Mouse (Mus musculus): ENCODE data around the gene Prrt1. TPM values are rescaled to one million over a fixed set of nuclear protein-coding genes. Genes with fewer than 3 reads are reported as not detected.

Prrt1 gene
- polyA plus RNA-seq (2015; fragmentation: Nextera tagmentation; extraction: Ambion mirVana), result 1.0 and 1.1 TPM in 2 replicates

DNA sequence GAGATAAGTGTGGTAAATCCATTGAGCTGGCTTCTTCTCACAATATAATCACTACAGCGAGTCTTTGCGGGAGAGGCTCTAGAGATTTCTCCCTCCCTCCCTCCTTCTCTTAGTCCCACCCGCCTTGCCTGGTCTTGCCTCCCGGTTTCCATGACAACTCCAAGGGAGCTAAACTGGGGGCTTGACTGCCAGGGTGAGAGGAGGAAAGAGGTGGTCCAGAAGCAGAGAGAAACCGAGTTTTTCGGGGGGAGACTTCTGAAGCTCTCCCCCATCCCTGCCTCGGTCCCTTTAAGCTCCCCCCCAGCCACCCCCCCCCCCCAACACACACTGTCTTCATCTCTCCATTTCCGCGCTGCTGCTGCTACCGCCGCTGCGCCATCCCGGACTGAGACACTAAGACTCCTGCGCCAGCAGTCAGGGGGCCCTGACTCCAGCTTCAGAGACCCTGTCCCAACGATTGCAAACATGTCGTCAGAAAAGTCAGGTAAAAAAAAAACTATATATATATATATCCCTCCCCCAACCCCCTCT is at the start of gene Prrt1:
TSS of gene Prrt1 (plus strand) at position 313 of the 531 bp plus-strand sequence.

DNA sequence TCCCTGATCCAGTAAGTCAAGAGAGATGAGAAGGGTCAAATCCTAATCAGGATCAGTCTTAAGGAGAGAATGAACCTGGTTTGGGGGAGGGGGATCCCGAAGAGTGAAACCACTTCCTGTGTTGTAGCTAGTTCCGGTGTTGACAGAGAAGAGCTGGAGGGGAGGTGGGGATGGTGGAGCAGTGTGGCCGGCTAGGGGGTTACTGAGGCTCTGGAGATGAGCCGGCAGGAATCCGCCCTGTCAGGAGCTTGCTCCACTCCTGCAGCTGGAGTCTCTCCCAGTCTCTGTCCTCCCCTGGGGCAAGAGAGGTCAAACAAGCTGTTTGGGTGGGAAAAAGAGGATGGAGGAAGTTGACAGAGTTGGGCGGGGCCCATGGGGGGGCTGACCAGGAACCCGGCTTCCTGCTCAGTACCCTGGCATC is 39.6 kb upstream of the Prrt1 start, which contains the start of gene Gpsm3:
TSS of gene Gpsm3 (plus strand) at position 126 of the 421 bp plus-strand sequence.

DNA sequence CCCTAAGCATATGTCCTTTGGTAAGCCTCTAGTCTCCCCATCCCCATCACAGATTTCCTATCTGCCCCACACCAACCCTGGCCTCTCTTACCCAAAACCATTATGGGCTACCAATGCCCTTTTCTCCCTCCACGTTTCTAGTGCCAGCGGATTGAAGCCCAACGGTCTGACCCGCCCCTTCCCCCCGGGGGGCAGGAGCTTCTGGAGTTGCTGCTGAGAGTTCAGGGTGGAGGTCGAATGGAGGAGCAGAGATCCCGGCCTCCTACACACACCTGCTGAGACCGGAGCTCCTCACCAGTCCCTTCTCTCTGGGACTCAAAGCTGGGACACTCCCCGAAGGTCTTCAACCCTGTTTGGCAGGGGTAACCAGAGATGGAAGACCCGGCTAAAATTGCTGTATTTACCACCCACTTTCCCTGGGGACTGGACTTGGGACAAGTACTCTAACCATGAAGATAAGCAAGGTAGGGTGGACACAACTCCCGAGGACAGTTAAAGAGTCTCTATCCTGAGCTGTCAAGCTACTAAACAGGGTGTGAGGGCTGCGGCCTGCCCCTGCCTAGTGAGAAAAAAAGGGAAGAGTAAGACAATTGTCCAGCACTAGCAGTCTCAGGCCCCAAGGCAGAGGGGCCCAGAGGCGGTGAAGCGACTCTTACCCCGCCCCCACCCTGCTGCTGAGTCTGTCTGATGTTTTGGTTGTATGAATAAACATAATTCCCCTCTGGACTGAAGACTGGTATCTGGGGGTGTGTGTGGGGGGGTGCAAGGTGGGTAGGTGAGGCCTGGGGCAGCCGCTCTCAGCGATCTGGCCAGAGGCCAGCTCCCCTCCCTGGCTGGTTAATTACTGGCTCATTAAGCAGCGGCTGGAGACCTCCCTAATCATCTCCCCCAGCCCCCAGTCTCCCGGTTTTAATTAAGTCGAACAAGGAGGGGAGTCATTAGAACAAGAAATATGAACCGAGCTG is 38.0 kb upstream of the Prrt1 start, which contains the start of gene Pbx2:
TSS of gene Pbx2 (plus strand) at position 238 of the 965 bp plus-strand sequence.

DNA sequence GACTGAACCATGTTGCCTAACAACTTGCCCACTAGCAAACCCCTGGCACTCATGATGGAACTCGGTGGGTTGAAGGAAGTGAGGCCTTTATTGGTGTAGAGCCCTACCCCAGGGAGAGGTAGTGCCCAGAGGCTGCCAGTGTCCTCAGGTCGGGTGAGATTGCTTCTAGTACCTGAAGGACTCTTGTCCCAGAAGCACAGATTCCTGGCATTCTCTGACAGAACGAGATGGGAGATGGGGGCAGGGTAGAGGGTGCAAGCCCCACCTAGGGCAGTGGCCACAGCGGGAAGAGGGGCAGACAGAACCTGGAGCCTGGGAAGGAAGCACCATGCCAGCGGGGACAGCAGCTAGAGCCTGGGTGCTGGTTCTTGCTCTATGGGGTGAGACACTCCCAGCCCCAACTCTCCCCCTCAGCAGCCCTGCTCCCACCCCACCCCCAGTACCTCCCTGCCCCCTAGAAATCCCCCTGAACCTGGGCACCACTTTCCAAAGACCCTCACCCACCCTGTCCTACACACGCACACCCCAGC is 31.7 kb upstream of the Prrt1 start, which contains the start of gene Ager:
TSS of gene Ager (plus strand) at position 297 of the 530 bp plus-strand sequence.

DNA sequence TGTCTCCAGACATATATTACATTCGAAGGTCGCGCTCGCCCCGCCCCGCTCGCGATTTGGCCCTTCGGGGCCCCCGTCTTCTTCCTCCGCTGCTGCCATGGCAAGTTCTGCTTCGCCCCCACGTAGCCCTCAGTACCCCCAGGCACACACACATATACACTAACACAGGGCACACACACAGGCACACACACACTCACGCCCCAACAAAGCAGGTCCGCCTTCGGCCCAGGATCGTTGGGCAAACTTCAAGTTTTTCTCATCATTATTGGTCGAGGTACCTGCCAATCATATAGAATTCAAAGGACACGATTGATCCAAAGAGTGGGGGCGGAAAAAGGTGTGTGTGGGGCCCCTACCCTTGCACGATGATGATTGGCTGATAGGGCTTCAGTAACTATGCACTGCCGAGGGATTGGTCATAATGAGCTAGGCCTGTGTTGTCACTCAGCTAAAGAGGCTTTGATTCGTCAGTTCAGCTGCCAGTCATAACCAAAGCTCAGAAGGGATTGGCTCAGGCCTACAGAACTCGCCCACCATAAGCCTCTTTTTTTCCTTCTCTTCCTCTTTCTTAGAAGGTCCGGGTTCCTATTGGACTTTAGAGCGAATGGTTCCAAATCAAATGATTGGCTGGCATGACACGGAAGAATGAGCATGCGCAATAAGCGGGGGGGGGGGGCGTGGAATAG is 25.8 kb upstream of the Prrt1 start, which contains the start of gene Rnf5:
TSS of gene Rnf5 (minus strand) at position 316 of the 686 bp plus-strand sequence.

DNA sequence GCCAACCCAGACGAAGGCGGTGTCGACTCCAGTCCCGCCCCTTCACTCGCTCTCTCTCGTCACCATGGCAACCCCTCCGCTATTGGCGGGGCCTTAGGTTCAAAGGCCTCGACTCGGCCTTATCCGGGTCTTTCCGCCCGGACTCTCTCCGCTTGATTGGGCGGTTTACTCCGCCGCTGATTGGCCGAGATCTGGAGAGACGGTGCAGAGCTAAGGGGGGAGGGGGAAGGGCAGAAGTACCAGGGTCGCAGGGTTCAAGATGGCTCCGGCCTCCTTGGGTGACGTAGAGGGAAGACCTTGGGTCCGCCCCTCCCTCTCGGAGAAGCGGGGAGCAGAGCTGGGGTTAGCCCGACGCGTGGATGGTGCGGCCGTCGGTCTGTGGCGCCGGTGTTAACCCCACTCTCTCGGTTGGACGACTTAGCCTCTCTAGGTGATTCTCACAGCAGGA is 25.2 kb upstream of the Prrt1 start, which contains the start of gene Agpat1:
TSS of gene Agpat1 (plus strand) at position 202 of the 448 bp plus-strand sequence.

DNA sequence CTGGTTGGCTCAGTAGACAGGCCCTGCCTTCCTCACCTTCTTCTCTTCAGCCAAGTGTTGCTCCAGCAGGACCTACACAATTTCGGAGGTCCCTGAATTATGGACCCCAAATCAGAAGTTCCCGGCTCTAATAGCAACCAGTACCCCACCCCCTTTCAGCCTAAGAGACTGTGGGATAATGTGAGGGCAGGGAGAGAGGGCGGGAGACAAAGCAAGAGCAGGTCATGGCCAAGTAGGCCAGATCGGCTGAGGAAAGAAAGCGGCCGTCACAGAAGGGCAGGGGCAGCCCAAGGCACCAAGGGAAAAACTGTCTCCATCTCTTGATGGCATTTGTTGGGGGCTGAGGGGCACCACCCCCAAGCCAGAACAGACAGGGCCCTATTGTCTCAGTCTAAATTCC is 13.5 kb upstream of the Prrt1 start, which contains the start of gene Egfl8:
TSS of gene Egfl8 (minus strand) at position 101 of the 400 bp plus-strand sequence.

DNA sequence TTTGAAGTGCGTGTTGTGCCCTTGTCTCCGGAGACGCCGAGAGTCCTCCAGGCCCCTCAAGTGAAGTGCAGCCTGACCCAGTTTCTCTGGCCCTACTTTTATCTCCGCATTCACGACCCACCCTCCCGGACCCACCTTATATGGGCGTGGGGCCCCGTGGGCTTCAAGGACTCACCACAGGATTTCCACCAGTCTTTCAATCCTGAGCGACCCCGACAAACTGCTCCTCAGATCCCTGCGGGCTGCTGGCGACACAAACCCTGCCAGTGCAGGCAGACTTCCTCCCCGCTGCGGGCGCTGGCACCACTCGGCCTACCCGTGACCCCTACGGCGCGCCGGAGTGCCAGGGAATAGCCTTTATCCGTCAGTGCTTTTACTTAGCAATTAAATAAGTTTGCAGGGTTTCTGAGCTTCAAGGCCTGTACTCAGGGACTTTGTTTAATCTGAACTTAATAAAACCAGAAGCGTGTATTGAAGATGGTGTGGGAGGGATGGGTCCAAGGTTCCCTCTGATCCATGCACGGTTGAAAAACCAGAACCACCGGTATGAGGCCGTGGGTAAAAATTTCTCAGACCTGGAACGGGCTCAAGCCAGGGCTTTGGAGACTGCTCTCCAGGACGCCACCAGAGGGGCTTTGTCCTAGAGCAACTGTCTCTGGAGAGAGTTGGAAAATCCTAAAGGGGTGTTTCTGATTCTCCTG is 1.2 kb upstream of the Prrt1 start, which contains the start of gene Ppt2:
TSS of gene Ppt2 (minus strand) at position 568 of the 701 bp plus-strand sequence.

DNA sequence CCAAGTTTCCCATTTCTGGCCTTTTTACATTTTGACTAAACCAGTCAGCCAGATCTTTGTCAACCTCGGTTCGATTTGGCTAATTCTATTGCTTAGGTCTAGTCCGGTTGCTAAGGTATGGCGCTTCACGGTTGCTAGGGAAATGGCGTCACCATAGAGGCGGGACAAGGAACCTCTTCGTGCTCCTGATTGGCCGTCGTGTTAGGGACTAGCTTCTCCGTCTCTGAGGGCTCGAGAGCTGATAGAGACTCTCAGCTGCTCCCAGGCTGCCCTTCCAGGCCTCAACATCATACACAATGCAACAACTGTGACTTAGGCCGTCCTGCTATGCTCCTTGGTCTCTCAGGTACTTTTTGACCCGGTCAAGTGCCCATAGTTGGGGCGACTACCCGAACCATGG is 15.3 kb downstream of the Prrt1 start, which contains the start of gene Fkbpl:
TSS of gene Fkbpl (plus strand) at position 157 of the 400 bp plus-strand sequence.

DNA sequence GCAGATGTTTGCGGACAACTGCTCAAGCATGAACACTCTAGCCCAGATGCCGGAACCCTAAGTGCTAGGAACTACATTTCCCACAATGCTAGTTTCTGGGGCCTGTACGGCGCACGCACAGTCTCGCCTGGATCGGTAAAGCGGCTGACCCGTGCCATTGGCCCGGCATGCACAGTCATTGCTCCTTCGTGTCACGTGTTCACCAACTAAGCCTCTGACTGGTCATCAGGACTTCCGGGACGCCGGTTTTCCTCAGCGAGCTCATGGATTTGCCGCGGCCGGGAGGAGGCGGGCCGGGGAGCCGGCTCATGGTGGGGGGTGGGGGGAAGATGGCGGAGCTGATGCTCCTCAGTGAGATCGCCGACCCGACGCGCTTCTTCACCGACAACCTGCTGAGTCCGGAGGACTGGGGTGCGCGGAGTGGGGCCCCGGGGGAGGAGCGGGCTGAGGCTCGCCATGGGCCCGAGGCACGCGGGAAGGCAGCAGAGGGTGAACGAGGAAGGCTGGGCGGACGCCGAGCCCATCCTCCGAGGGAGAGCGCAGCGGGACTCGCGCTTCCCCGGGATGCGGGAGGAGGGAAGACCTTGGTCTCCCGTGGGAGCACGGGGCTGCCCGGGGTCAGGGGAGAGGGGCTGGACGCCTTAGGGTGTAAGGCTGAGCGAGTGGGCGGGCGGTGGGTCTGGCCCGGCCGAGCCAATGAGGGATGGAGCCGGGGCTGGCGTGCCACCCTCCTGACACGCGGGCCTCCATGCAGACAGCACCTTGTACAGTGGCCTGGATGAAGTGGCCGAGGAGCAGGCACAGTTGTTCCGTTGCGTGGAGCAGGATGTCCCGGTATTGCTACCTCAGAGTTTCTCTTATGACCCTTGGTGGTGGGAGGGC is 17.8 kb downstream of the Prrt1 start, which contains the start of gene Atf6b:
TSS of gene Atf6b (plus strand) at position 241 of the 882 bp plus-strand sequence.

DNA sequence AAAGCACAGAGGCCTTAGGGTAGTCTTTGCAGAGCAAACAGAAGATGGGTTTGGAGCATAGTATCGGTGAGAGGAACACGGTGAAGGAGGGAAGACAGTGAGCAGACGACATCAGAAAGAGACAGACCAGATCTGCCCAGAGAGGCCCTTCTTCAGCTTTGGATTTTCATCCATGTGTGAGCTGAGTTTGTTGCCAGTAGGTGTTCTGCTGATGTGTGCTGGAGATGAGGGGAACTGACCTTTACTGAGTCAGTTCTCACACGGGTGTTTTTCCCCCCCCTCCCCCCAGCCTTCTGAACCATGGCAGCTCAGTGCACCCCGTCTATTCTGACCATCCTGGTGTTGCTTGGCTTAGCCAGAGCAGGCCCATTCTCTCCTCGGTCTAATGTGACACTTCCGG is 40.9 kb downstream of the Prrt1 start, which contains the start of gene Tnxb:
TSS of gene Tnxb (plus strand) at position 301 of the 400 bp plus-strand sequence.

Other genes with a start within 250 kb of the Prrt1 start
- 0.42 and 0.47 TPM in 2 replicates for gene BC051142, start 230.7 kb upstream of the Prrt1 start, polyA plus RNA-seq (2015; fragmentation: Nextera tagmentation; extraction: Ambion mirVana)
- not detected in 2 replicates for gene Btnl4, start 152.2 kb upstream of the Prrt1 start, polyA plus RNA-seq (2015; fragmentation: Nextera tagmentation; extraction: Ambion mirVana)
- gene Btnl6, start 112.2 kb upstream of the Prrt1 start, polyA plus RNA-seq (2015; fragmentation: Nextera tagmentation; extraction: Ambion mirVana), result not detected in 2 replicates
- 3.1 and 3.6 TPM in 2 replicates for gene Notch4, start 65.3 kb upstream of the Prrt1 start, polyA plus RNA-seq (2015; fragmentation: Nextera tagmentation; extraction: Ambion mirVana)
- 11.3 and 21.2 TPM in 2 replicates for gene Gpsm3, start 39.7 kb upstream of the Prrt1 start, polyA plus RNA-seq (2015; fragmentation: Nextera tagmentation; extraction: Ambion mirVana)
- 4.4 and 4.6 TPM in 2 replicates for gene Pbx2, start 38.3 kb upstream of the Prrt1 start, polyA plus RNA-seq (2015; fragmentation: Nextera tagmentation; extraction: Ambion mirVana)
- 3.3 TPM in 2 replicates for gene Ager, start 31.7 kb upstream of the Prrt1 start, polyA plus RNA-seq (2015; fragmentation: Nextera tagmentation; extraction: Ambion mirVana)
- gene Rnf5, start 25.8 kb upstream of the Prrt1 start, polyA plus RNA-seq (2015; fragmentation: Nextera tagmentation; extraction: Ambion mirVana), result 60.2 and 63.2 TPM in 2 replicates
- 38.4 and 38.6 TPM in 2 replicates for gene Agpat1, start 25.3 kb upstream of the Prrt1 start, polyA plus RNA-seq (2015; fragmentation: Nextera tagmentation; extraction: Ambion mirVana)
- gene Egfl8, start 13.6 kb upstream of the Prrt1 start, polyA plus RNA-seq (2015; fragmentation: Nextera tagmentation; extraction: Ambion mirVana), result 3.3 and 4.4 TPM in 2 replicates
- 24.8 and 24.9 TPM in 2 replicates for gene Ppt2, start 1.0 kb upstream of the Prrt1 start, polyA plus RNA-seq (2015; fragmentation: Nextera tagmentation; extraction: Ambion mirVana)
- gene Fkbpl, start 15.2 kb downstream of the Prrt1 start, polyA plus RNA-seq (2015; fragmentation: Nextera tagmentation; extraction: Ambion mirVana), result 10.7 and 11.7 TPM in 2 replicates
- gene Atf6b, start 17.6 kb downstream of the Prrt1 start, polyA plus RNA-seq (2015; fragmentation: Nextera tagmentation; extraction: Ambion mirVana), result 42.0 and 42.9 TPM in 2 replicates
- gene Tnxb, start 41.0 kb downstream of the Prrt1 start, polyA plus RNA-seq (2015; fragmentation: Nextera tagmentation; extraction: Ambion mirVana), result 5.9 and 6.1 TPM in 2 replicates
- 6.9 and 10.8 TPM in 2 replicates for gene C4b, start 114.3 kb downstream of the Prrt1 start, polyA plus RNA-seq (2015; fragmentation: Nextera tagmentation; extraction: Ambion mirVana)
- gene Cyp21a1, start 175.0 kb downstream of the Prrt1 start, polyA plus RNA-seq (2015; fragmentation: Nextera tagmentation; extraction: Ambion mirVana), result not detected in 2 replicates
- gene Stk19, start 207.4 kb downstream of the Prrt1 start, polyA plus RNA-seq (2015; fragmentation: Nextera tagmentation; extraction: Ambion mirVana), result 22.1 and 24.9 TPM in 2 replicates
- 25.1 and 25.6 TPM in 2 replicates for gene Dxo, start 207.5 kb downstream of the Prrt1 start, polyA plus RNA-seq (2015; fragmentation: Nextera tagmentation; extraction: Ambion mirVana)
- 25.2 and 29.7 TPM in 2 replicates for gene Skiv2l, start 220.7 kb downstream of the Prrt1 start, polyA plus RNA-seq (2015; fragmentation: Nextera tagmentation; extraction: Ambion mirVana)
- 50.7 and 59.0 TPM in 2 replicates for gene Nelfe, start 220.9 kb downstream of the Prrt1 start, polyA plus RNA-seq (2015; fragmentation: Nextera tagmentation; extraction: Ambion mirVana)
- 15.6 and 19.3 TPM in 2 replicates for gene Cfb, start 233.0 kb downstream of the Prrt1 start, polyA plus RNA-seq (2015; fragmentation: Nextera tagmentation; extraction: Ambion mirVana)
- 0.53 and 0.86 TPM in 2 replicates for gene Zbtb12, start 249.9 kb downstream of the Prrt1 start, polyA plus RNA-seq (2015; fragmentation: Nextera tagmentation; extraction: Ambion mirVana)